Mouse (Mus musculus) left cerebral cortex, adult 8-10 months (tissue): ENCODE results near the gene Gm10570. TPM values are rescaled to one million over a fixed set of nuclear protein-coding genes. Genes with fewer than 3 reads are reported as not detected.

Experiments used
- DNase-seq, 2 experiments: peaks; one replicate each; pipeline ENCODE4 v3.0.0; 2022; ENCODE audit warnings: low spot score in 2 of 2
- total RNA-seq, 4 experiments: library from RNA; stranded (reverse); gene quantifications; 2 replicates each; pipeline ENCODE4 v1.2.4; 2022

The Gm10570 gene
- total RNA-seq, 4 experiments from 2014 or later: 1.7 to 2.5 (median 2.2) TPM; not detected in 1

DNA sequence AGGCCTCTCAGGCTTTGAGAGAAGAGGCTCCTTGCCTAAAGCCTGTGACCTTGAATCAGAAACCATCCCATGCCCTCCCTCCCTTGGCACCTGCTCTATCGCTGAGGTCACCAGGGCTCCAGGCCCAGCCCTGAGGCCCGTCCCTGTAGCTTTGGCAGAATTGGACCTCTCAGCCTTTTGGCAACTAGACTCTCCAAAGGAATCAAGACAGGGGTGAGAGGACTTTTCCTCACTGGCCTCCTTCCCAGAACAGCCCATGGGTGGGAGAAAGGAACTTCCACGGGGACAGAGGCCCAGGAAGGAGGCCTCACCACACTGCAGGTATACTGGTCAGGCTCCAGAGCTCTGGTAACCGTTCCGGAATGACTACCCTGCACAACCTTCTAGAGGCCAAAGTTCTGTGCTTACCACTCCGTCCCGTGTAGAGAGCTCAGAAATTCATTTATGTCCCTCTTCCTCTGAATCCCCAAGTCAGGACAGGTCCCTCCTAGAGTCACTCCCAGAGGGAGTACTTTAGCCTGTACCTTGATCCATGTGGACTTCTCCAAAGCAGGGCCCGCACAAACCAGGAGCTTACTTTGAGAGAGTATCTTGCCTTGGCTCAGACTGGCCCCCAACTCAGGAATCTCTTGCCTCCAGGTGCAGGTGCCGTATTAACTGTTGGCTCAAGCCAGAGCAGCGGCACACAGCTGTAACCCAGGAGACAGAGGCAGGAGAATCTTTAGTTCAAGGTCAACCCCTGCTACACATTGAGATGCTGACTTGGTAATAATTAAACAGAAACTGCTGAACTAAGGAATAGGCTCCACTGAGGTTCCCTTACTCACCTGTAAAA is 1.5 kb downstream of the Gm10570 start:
- DNase-seq: no peak

GRCm38 (mm10) chr4:130304746-130305145 is 3.7 kb downstream of the Gm10570 start:
- no peak for DNase-seq

GRCm38 (mm10) chr4:130302285-130302870 is 6.1 kb downstream of the Gm10570 start:
- DNase-seq: no peak

DNA sequence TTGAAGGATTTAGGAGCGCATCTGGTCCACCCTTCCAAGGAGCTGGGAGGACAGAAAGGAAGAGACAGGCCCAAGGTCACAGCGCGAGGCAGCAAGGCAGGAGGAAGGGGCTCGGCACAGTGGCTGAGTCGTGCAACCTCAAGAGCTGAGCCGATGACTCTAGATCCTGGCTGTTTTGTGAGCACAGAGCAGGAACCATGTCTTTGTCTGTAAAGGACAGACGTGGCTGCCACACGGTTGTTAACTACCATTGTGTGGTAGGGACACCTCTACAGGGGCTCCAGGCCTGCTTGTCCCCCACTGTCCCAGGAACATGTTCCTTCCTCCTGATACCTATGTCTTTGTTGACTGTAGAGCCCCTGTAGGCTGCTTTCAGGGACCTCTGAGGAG is 8.8 kb downstream of the Gm10570 start:
- no peak for DNase-seq

GRCm38 (mm10) chr4:130298877-130299628 is 9.4 kb downstream of the Gm10570 start:
- no peak for DNase-seq

- no peak for DNase-seq
Measured at GRCm38 (mm10) chr4:130297123-130297529, 11.3 kb downstream of the Gm10570 start.

- DNase-seq: no peak
Measured at GRCm38 (mm10) chr4:130296243-130296965, 12.1 kb downstream of the Gm10570 start.

GRCm38 (mm10) chr4:130295047-130295745 is 13.3 kb downstream of the Gm10570 start:
- DNase-seq: no peak

GRCm38 (mm10) chr4:130294513-130294912 is 14.0 kb downstream of the Gm10570 start:
- no peak for DNase-seq

DNA sequence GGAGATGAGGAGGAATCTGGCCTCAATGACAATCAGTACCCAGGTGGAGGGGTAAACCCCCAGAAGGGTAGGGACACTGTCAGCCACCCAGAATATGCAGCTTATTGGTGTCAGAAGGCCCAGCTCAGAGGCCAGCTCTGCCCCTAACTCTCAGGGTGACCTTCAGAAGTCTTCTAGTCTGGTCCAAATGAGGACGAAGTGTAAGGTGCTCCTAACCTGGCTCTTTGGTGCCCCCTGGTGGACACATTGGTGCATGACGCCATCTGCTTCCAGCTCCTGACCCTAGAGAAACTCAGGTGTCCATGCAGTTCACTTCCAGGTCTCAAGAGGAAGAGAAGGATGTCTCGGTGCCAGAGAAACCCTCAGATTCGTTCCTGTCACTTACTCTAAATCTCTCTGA is 16.2 kb downstream of the Gm10570 start:
- DNase-seq: peak in 1 of 2 experiments; percentile 74

DNA sequence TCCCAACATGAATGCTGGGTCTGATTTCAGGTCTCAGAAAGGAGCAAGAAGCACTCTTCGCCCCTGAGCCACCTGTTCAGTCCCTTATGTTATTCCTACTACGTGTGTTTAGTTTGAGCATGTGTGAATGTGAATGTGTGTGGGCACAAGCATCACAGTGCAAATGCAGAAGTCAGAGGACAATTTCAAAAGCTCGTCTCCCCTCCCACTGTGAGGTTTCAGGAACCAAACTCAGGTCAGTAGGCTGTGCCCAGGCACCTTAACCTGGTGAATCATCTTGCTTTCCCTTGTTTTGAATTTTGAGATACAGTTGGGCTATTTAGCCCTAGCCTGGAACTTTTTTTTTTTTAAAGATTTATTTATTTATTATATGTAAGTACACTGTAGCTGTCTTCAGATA is 18.6 kb downstream of the Gm10570 start:
- DNase-seq: no peak

- no peak for DNase-seq
Measured at GRCm38 (mm10) chr4:130286531-130286930, 21.9 kb downstream of the Gm10570 start.

GRCm38 (mm10) chr4:130283826-130284225 is 24.6 kb downstream of the Gm10570 start:
- no peak for DNase-seq

DNA sequence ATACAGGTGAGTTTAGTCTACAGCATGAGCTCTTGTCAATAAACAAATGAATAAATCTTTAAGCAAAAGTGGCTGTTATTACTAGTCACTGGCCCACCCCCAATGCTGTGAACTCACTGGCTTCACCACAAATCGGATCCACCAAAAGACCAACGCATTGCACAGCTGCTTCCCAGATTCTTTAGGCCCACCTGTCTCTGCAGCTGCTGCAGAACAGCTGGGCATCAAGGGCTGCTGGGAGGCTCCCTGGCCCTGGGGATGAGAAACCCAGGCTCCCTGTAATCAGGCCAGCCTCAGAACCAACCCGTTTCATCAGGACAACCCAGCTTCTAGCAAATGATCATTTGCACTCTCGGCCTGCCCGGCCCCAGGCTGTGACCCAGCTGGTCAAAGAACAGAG is 25.6 kb downstream of the Gm10570 start:
- DNase-seq: no peak

GRCm38 (mm10) chr4:130279105-130279504 is 29.4 kb downstream of the Gm10570 start, which contains the start of gene Serinc2:
Serinc2 (minus strand) TSS chr4:130279205.
- no peak for DNase-seq

- no peak for DNase-seq
Measured at GRCm38 (mm10) chr4:130276573-130277176, 31.8 kb downstream of the Gm10570 start.

GRCm38 (mm10) chr4:130275823-130276105 is 32.7 kb downstream of the Gm10570 start:
- DNase-seq: no peak

DNA sequence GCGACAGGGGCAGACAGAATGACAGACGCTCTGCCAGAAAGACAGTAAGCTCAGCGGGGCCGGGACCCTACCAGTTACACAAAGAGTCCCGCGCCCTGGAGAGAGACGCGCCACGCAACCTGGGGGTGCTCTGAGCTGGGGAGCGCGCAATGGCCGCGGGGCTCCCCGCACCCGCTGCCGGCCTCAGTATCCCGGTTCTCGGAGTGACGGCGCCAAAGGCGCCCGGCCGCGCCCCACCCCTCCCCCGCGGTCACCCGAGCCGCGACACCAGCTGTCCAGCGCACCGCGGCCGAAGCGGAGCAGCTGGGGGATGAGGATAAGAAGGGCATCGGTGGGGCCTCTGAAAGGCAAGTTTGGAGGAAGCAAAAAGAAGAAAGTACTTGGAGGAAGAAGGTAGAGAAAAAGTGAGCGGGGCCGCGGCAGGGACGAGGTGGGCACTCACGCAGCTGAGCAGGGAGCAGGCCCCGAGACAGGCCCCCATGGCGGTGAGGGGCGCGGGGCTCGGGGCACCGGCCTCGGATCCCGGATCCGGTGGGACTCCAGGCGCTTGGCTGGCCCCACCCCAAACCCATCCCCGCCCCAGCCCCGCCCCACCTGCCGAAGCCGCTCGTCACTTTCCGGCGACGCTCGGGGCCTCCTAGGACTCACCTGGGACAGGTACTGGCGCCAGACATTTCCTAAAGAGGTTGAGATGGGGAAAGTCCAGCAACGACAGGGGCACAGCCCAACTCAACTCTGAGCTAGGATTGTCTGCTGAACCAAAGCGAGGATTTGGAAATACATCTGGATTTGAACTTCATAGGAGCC is 33.3 kb downstream of the Gm10570 start:
- no peak for DNase-seq

DNA sequence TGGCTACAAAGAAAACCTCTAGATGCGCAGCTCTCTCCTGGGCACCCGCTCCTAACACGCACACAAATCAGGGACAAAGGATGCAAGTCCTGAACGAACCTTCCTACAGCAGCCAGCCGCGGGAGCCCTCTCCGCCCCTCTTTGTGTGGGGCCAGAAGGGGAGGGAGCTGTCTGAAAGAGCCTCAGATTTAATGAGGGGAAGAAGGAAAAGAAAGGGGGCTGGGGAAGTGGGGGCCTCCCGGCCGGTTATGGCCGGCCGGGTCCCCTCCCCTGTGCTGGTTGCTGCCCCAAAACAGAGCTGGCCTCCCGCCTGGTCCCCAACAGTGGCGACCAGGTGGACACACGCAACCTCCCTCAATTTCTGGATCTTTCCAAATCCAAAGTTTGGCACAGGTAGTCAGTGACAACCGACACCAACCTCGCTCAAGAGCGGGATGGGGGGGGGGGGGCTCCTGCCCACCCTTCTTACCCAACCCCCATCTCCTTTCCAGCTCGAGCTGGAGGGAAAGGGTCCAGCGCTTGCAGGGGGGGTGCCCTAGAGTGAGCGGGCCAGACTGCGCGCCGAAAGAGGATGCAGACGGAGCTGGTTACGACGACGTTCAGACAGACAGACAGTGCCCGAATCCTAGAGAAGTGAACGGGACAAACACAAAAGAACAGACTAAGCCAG is 34.0 kb downstream of the Gm10570 start:
- no peak for DNase-seq
